ENCODE assay signal across 10 mouse cellular contexts in genomic region chrX:37042726-37043125, GRCm38 (mm10). TPM values are rescaled to one million over a fixed set of nuclear protein-coding genes. Genes with fewer than 3 reads are reported as not detected.
DNase-seq lines count a peak whose midpoint lies in the region; ATAC-seq and TF ChIP-seq lines count a peak whose summit lies in the region.
"Had no signal": no experiment of that assay in that cellular context is flagged by ENCODE, and none has a peak within 500 bp of the region (broad histone marks: within the 10 kb centered on the region; RNA-seq: fewer than 3 reads in every experiment).

No protein-coding gene starts in this region.

- H3K4me1 ChIP-seq in hindbrain, embryonic 10.5 days (replicated peaks): no peaks in the 10 kb centered on the region
- H3K4me1 ChIP-seq in hindbrain, embryonic 13.5 days (replicated peaks): no peaks in the 10 kb centered on the region
- no peaks in the 10 kb centered on the region for H3K4me1 ChIP-seq in ES-Bruce4 (ENCODE audit: control insufficient read depth, insufficient read depth, low read length)

- peak; percentile 53 for DNase-seq in hindbrain, embryonic 10.5 days (ENCODE audit: low spot score)
- peak; percentile 29 for DNase-seq in c-Kit-positive CD71-positive TER-119-positive erythroid progenitor cells, embryonic 14.5 days (ENCODE audit: low spot score)
- peak; percentile 27 for DNase-seq in gastrocnemius, postnatal 14 days
- DNase-seq in left cerebral cortex, postnatal 4 days: peak; percentile 60
- DNase-seq in retina, adult 2 months (ENCODE audit: low read depth, low spot score): peak; percentile 16
- peak; percentile 34 for DNase-seq in urinary bladder, postnatal 25 days (ENCODE audit: low spot score)

- no peak for TF ChIP-seq POLR2A in ES-Bruce4 (IDR thresholded peaks at IDR 0.05; ENCODE audit: insufficient read depth, low read length)

- no peak for TF ChIP-seq EP300 in ES-Bruce4 (IDR thresholded peaks at IDR 0.05; ENCODE audit: insufficient read depth, low read depth, low read length)

- no peak overlapping the region for H3K27ac ChIP-seq in hindbrain, embryonic 10.5 days
- H3K27ac ChIP-seq in hindbrain, embryonic 13.5 days: no peak overlapping the region
- H3K27ac ChIP-seq in ES-Bruce4 (ENCODE audit: insufficient read depth, low read length): no peak overlapping the region

- intact Hi-C loops in gastrocnemius, postnatal 14 days (cut with DNase I; ENCODE audit: low total_unique reads): no loop called here
- intact Hi-C loops in left cerebral cortex, postnatal 4 days (cut with DNase I): no loop called here

- no peak for ATAC-seq in hindbrain, embryonic 13.5 days (ENCODE audit: low FRiP score)

- no peaks in the 10 kb centered on the region for H3K36me3 ChIP-seq in hindbrain, embryonic 10.5 days
- H3K36me3 ChIP-seq in hindbrain, embryonic 13.5 days: no peaks in the 10 kb centered on the region
- no peaks in the 10 kb centered on the region for H3K36me3 ChIP-seq in ES-Bruce4 (ENCODE audit: control insufficient read depth, insufficient read depth, low read length, poor library complexity, severe bottlenecking)

- H3K27me3 ChIP-seq in hindbrain, embryonic 10.5 days (ENCODE audit: insufficient read depth, poor library complexity, severe bottlenecking): peaks cover 25% of the 10 kb centered on the region
- H3K27me3 ChIP-seq in hindbrain, embryonic 13.5 days: peaks cover 24% of the 10 kb centered on the region
- H3K27me3 ChIP-seq in ES-Bruce4 (ENCODE audit: control insufficient read depth, insufficient read depth, low read length, poor library complexity, severe bottlenecking): no peaks in the 10 kb centered on the region

- WGBS in hindbrain, embryonic 10.5 days: 20% methylated on average over 9 of the region's 9 CpGs
- 26% methylated on average over 9 of the region's 9 CpGs for WGBS in hindbrain, embryonic 13.5 days

- H3K9me3 ChIP-seq in hindbrain, embryonic 10.5 days: no peaks in the 10 kb centered on the region
- H3K9me3 ChIP-seq in hindbrain, embryonic 13.5 days: no peaks in the 10 kb centered on the region
- 0 out of 2 replicates have a peak, but pooled peaks cover 2% of the 10 kb centered on the region for H3K9me3 ChIP-seq in ES-Bruce4 (replicated peaks; ENCODE audit: control insufficient read depth, insufficient read depth, low read length, poor library complexity, severe bottlenecking)

- peak; percentile 22 for TF ChIP-seq CTCF in ES-Bruce4 (IDR thresholded peaks at IDR 0.05; ENCODE audit: low read depth, low read length)

- H3K4me2 ChIP-seq in hindbrain, embryonic 13.5 days: no peak overlapping the region

- H3K9ac ChIP-seq in hindbrain, embryonic 13.5 days: no peak overlapping the region
- no peak overlapping the region for H3K9ac ChIP-seq in ES-Bruce4 (ENCODE audit: low read depth, poor library complexity, severe bottlenecking)

- no peak overlapping the region for H3K4me3 ChIP-seq in hindbrain, embryonic 10.5 days
- no peak overlapping the region for H3K4me3 ChIP-seq in hindbrain, embryonic 13.5 days
- H3K4me3 ChIP-seq in ES-Bruce4 (ENCODE audit: low read depth, low read length): no peak overlapping the region

RNA-seq across cellular contexts. Expression of gene Sowahd, which starts 5.9 kb away (rescaled TPM):
- polyA plus RNA-seq in hindbrain, embryonic 10.5 days (2016; fragmentation: Nextera tagmentation; extraction: Ambion mirVana): not detected in 2 replicates
- 0.10 TPM in 1 of 2 replicates, not detected in the other for polyA plus RNA-seq in hindbrain, embryonic 13.5 days (2015; fragmentation: Nextera tagmentation; extraction: Ambion mirVana)
- polyA plus RNA-seq in ES-Bruce4 (2011; ENCODE audit: insufficient read depth, insufficient read length, low read depth, missing spikeins): not detected in 2 replicates
- total RNA-seq in gastrocnemius, postnatal 14 days (2021): not detected
- total RNA-seq in left cerebral cortex, postnatal 4 days (2021): not detected
- total RNA-seq: common myeloid progenitor, adult 5-6 weeks had no signal
- polyA plus RNA-seq: large intestine, adult 2 months had no signal

RNA-seq across cellular contexts. Expression of gene Rpl39, which starts 42.5 kb away (rescaled TPM):
- 405 and 454 TPM in 2 replicates for polyA plus RNA-seq in hindbrain, embryonic 10.5 days (2016; fragmentation: Nextera tagmentation; extraction: Ambion mirVana)
- polyA plus RNA-seq in hindbrain, embryonic 13.5 days (2015; fragmentation: Nextera tagmentation; extraction: Ambion mirVana): 349 and 381 TPM in 2 replicates
- polyA plus RNA-seq in ES-Bruce4 (2011; ENCODE audit: insufficient read depth, insufficient read length, low read depth, missing spikeins): 1,538 and 1,601 TPM in 2 replicates
- total RNA-seq in gastrocnemius, postnatal 14 days (2021): 100 to 1,000 TPM; 417 to 466 TPM
- total RNA-seq in left cerebral cortex, postnatal 4 days (2021): 100 to 1,000 TPM; 500 to 550 TPM

RNA-seq across cellular contexts. Expression of gene Sept6, which starts 51.1 kb away (rescaled TPM):
- 37.5 and 46.3 TPM in 2 replicates for polyA plus RNA-seq in hindbrain, embryonic 10.5 days (2016; fragmentation: Nextera tagmentation; extraction: Ambion mirVana)
- polyA plus RNA-seq in hindbrain, embryonic 13.5 days (2015; fragmentation: Nextera tagmentation; extraction: Ambion mirVana): 76.5 TPM in 2 replicates
- 18.5 and 20.4 TPM in 2 replicates for polyA plus RNA-seq in ES-Bruce4 (2011; ENCODE audit: insufficient read depth, insufficient read length, low read depth, missing spikeins)
- total RNA-seq in gastrocnemius, postnatal 14 days (2021): 1 to 10 TPM; 4.3 to 7.0 TPM
- 10 to 100 TPM; 91.6 to 96.5 TPM for total RNA-seq in left cerebral cortex, postnatal 4 days (2021)
